Mouse (Mus musculus): Measurements from ENCODE around the gene Xpc. TPM values are rescaled to one million over a fixed set of nuclear protein-coding genes. Genes with fewer than 3 reads are reported as not detected.

The Xpc gene
- polyA plus RNA-seq, 1 experiment from 2014 or later, result 29.2 TPM

DNA sequence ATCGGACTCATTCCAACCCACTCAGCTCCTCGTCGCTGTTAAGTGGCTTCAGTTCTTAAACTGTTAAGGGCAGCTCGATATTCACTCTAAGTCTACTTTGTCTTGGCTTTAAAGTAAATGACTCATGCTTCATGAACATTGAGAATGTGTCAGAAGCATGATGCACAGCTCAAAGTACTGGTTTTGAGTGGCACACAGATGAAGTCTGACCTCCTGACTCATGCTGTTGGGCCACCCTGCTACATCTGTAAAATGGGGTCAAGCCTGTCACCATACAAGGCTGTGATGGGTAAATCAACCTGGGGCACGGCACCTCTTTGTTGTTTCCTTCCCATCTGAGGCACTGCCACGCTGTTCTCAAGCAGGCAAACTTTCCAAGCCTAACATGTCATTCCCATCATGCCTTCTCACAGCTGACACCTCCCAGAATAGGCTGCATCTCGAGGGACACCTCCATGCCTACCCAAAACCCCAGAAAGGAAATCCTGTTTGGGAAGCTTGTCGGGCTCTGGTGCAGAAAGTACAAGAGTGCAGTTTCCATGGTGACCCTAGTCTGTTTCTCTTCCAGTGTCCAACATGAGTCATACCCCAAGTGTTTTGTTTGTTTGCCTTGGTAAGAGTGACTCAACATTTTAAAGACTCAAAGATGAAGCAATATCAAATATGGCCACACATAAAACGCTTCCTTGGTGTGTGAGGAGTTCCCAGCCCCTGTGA is 27.0 kb downstream of the Xpc start:
- ATAC-seq (replicated peaks; ENCODE audit: low FRiP score, low read depth) (peak; percentile 50; the same call in 1 of the 2 replicates), DNase-seq (ENCODE audit: low spot score) (peak; percentile 71)
- no peak for TF ChIP-seq CTCF (IDR thresholded peaks at IDR 0.05; ENCODE audit: low read depth)
- Histone ChIP-seq H3K4me2 (ENCODE audit: low read length) (no peak overlapping the region), H3K9me3 (replicated peaks; ENCODE audit: low read length) (no peaks in the 10 kb centered on the region), H3K4me3 (replicated peaks; ENCODE audit: low read depth, low read length) (no peak overlapping the region), H3K36me3 (ENCODE audit: insufficient read depth, low read length) (peaks cover 42% of the 10 kb centered on the region), H3K9ac (ENCODE audit: low read depth, low read length) (no peak overlapping the region), H3K27ac (no peak overlapping the region), H3K4me1 (replicated peaks; ENCODE audit: insufficient read depth, low read length) (no peaks in the 10 kb centered on the region), H3K27me3 (ENCODE audit: insufficient read depth, low read length) (no peaks in the 10 kb centered on the region)
- WGBS, result 75% methylated on average over 9 of the region's 9 CpGs

DNA sequence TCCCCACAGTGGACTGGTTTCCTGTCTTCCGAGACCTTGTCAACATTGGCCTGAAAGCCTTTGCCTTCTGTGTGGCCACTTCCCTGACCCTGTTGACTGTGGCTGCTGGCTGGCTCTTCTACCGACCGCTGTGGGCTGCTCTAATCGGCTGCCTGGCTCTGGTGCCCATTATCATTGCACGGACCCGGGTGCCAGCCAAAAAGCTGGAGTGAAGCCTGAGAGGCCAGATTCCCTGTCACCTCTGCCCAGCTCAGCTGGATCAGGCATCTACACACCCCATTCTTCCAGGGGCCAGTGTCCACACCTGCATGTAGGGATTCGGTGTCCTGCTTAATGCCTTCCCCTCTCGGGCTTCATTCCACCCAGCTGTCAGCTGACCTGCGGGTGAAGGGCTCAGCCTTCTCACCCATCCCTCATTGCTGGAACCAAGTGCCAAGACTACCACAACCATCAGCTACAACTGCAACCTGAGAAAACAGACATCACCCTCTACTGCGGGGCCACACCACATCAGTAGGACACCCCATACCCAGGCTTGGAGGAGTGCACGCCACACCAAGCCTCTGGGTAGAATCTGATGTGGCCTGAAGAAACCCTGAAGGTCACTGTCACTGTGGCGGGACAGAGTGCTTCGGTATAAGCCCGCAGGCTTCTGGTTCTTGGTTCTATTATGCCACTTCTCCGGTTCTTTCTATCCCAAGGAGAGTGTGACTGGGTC is 28.8 kb downstream of the Xpc start:
- no peak overlapping the region for H3K4me3 ChIP-seq (replicated peaks; ENCODE audit: low read depth, low read length)
- no peaks in the 10 kb centered on the region for H3K27me3 ChIP-seq (ENCODE audit: insufficient read depth, low read length)
- 91% methylated on average over 15 of the region's 15 CpGs for WGBS
- no peaks in the 10 kb centered on the region for H3K9me3 ChIP-seq (replicated peaks; ENCODE audit: low read length)
- TF ChIP-seq CTCF (IDR thresholded peaks at IDR 0.05; ENCODE audit: low read depth), result no peak
- ATAC-seq (replicated peaks; ENCODE audit: low FRiP score, low read depth), result no peak
- no peak overlapping the region for H3K4me2 ChIP-seq (ENCODE audit: low read length)
- peaks cover 44% of the 10 kb centered on the region for H3K36me3 ChIP-seq (ENCODE audit: insufficient read depth, low read length)
- no peaks in the 10 kb centered on the region for H3K4me1 ChIP-seq (replicated peaks; ENCODE audit: insufficient read depth, low read length)
- H3K27ac ChIP-seq, result no peak overlapping the region
- H3K9ac ChIP-seq (ENCODE audit: low read depth, low read length), result no peak overlapping the region
- no peak for DNase-seq (ENCODE audit: low spot score)

DNA sequence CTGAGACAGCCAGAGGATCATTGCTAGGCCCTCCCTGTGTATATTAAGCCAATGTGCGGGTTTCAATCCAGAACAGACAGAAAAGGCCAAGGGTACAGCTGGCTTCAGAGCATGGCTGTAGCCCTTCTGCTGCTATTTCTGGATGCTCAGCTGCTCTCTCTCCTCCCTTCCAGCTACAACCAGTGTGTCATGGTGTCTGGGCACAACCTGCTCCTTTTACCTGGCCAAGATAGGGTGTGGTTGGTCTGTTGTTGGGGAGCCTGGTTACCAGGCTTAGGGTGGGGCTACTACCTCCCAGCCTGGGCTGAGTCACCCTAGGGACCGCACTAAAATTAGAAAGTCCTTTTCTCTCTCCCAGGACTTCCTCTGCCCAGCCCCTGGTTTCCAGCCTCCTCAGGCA is 32.3 kb downstream of the Xpc start:
- DNase-seq (ENCODE audit: low spot score), result no peak
- H3K9me3 ChIP-seq (replicated peaks; ENCODE audit: low read length), result no peaks in the 10 kb centered on the region
- no peak for TF ChIP-seq CTCF (IDR thresholded peaks at IDR 0.05; ENCODE audit: low read depth)
- 97% methylated on average over 2 of the region's 2 CpGs for WGBS
- no peak overlapping the region for H3K27ac ChIP-seq
- no peaks in the 10 kb centered on the region for H3K4me1 ChIP-seq (replicated peaks; ENCODE audit: insufficient read depth, low read length)
- peaks cover 63% of the 10 kb centered on the region for H3K36me3 ChIP-seq (ENCODE audit: insufficient read depth, low read length)
- no peak overlapping the region for H3K4me3 ChIP-seq (replicated peaks; ENCODE audit: low read depth, low read length)
- ATAC-seq (replicated peaks; ENCODE audit: low FRiP score, low read depth), result no peak
- no peak overlapping the region for H3K4me2 ChIP-seq (ENCODE audit: low read length)
- H3K27me3 ChIP-seq (ENCODE audit: insufficient read depth, low read length), result no peaks in the 10 kb centered on the region
- H3K9ac ChIP-seq (ENCODE audit: low read depth, low read length), result no peak overlapping the region

DNA sequence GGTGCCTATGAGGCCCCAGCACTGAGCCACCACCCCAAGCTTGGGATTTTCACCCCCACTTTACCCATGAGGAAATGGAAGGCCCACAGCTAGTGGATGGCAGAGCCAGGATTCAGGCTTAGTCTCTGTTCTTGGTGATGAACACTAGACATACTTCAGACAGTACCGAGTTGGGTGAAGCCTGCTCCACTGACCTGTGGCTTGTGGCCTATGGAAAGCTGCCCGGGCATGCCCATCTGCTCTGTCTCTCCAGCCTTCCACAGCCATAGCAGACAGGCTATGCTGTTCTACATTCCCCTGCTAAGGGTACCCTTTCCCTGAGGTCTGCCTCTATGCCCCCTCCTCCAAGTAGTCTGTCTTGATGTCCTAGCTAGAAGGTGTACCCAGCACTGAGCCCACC is 39.1 kb downstream of the Xpc start:
- Histone ChIP-seq H3K36me3 (ENCODE audit: insufficient read depth, low read length) (peaks cover 35% of the 10 kb centered on the region), H3K4me3 (replicated peaks; ENCODE audit: low read depth, low read length) (no peak overlapping the region), H3K27ac (no peak overlapping the region), H3K4me2 (ENCODE audit: low read length) (no peak overlapping the region), H3K9ac (ENCODE audit: low read depth, low read length) (no peak overlapping the region), H3K27me3 (ENCODE audit: insufficient read depth, low read length) (no peaks in the 10 kb centered on the region), H3K9me3 (replicated peaks; ENCODE audit: low read length) (no peaks in the 10 kb centered on the region), H3K4me1 (replicated peaks; ENCODE audit: insufficient read depth, low read length) (peaks cover 10% of the 10 kb centered on the region)
- DNase-seq (ENCODE audit: low spot score) (no peak), ATAC-seq (replicated peaks; ENCODE audit: low FRiP score, low read depth) (no peak)
- TF ChIP-seq CTCF (IDR thresholded peaks at IDR 0.05; ENCODE audit: low read depth), result no peak
- 95% methylated on average over 2 of the region's 2 CpGs for whole genome bisulfite sequencing

DNA sequence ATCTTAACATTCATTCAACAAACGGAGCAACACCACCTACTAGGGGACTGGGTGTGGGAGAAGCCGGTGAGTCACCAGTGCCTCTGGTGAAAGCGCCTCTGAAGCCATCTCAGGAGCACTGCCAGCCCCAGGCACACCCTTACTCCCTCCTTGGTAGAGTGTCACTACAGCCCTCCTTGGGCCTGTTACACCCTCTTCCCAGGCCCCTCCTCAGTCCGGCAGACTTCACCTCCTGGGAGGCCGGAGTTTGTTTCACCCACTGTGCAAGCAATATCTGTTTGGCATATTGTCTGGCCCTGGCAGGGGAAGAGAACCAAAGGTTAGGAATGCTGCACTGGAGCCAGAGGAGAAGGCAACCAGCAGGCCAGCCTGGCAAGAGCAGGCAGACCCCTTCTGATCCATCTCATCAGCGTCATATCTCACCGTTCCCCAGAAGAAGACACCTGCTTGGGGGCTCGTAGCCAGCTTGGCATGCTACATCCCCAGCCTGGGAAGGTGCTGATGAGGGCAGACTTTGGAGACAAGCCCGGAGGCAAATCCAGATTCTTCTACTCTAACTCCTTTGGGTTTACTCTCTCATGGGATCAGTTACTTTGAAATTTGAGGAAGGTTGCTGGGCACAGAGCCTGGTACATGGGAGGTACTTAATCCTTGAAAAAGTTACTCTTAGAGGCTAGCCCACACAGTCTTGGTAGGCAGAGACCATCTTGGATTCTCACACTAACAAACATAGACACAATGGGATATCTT is 41.1 kb downstream of the Xpc start:
- DNase-seq (ENCODE audit: low spot score) (no peak), ATAC-seq (replicated peaks; ENCODE audit: low FRiP score, low read depth) (no peak)
- H3K4me1 ChIP-seq (replicated peaks; ENCODE audit: insufficient read depth, low read length), result peaks cover 10% of the 10 kb centered on the region
- peak overlapping the region; percentile 66 for H3K9ac ChIP-seq (ENCODE audit: low read depth, low read length)
- TF ChIP-seq CTCF (IDR thresholded peaks at IDR 0.05; ENCODE audit: low read depth), result no peak
- peak overlapping the region; percentile 76 for H3K4me2 ChIP-seq (ENCODE audit: low read length)
- 55% methylated on average over 9 of the region's 9 CpGs for WGBS
- no peaks in the 10 kb centered on the region for H3K9me3 ChIP-seq (replicated peaks; ENCODE audit: low read length)
- H3K27ac ChIP-seq, result peak overlapping the region; percentile 65; the same call in 1 of the 2 replicates
- H3K36me3 ChIP-seq (ENCODE audit: insufficient read depth, low read length), result peaks cover 23% of the 10 kb centered on the region
- H3K4me3 ChIP-seq (replicated peaks; ENCODE audit: low read depth, low read length), result peak overlapping the region; percentile 62
- H3K27me3 ChIP-seq (ENCODE audit: insufficient read depth, low read length), result no peaks in the 10 kb centered on the region

DNA sequence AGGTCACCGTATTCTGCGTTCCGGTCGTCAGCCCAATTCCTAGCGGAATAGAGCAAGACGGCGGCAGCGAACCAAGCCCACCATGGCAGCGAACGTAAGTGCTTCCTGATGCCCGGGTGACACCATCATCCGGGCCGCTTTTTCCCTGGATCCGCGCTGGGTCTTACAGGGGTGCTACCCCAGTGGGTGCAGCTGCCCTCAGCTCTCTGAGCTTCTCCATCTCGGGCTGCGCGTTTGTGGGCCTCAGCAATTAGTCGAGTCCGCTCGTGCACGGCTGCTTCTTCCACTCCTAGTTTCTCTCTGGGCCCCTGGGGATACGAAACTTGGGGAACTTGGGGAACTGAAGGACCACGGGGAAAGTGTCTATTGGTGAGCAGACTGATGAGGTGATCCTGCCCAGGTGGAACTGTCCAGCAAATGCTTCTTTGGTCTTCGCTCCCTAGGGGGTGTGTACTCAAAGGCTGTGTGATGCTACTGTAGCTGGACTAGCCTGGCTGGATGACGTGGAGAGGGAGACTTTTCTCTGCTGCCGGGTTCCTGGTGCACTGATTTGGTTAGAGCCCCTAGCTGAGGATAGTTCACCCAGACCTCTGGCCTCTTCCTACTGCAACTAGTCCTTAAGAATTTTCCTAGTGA is 41.8 kb downstream of the Xpc start:
- TF ChIP-seq CTCF (IDR thresholded peaks at IDR 0.05; ENCODE audit: low read depth), result no peak
- ATAC-seq (replicated peaks; ENCODE audit: low FRiP score, low read depth), result peak; percentile 18
- H3K4me2 ChIP-seq (ENCODE audit: low read length), result peak overlapping the region; percentile 76
- H3K4me3 ChIP-seq (replicated peaks; ENCODE audit: low read depth, low read length), result peak overlapping the region; percentile 62
- H3K36me3 ChIP-seq (ENCODE audit: insufficient read depth, low read length), result peaks cover 16% of the 10 kb centered on the region
- H3K9ac ChIP-seq (ENCODE audit: low read depth, low read length), result peak overlapping the region; percentile 66
- peak; percentile 39 for DNase-seq (ENCODE audit: low spot score)
- H3K27ac ChIP-seq, result peak overlapping the region; percentile 65; the same call in 1 of the 2 replicates
- under 1% methylated on average over 27 of the region's 27 CpGs for WGBS
- H3K9me3 ChIP-seq (replicated peaks; ENCODE audit: low read length), result no peaks in the 10 kb centered on the region
- no peaks in the 10 kb centered on the region for H3K27me3 ChIP-seq (ENCODE audit: insufficient read depth, low read length)
- H3K4me1 ChIP-seq (replicated peaks; ENCODE audit: insufficient read depth, low read length), result peaks cover 10% of the 10 kb centered on the region

Measured in kidney, postnatal 0 days (tissue).